Mouse (Mus musculus) forebrain, embryonic 10.5 days (tissue): Measurements from ENCODE around the gene Fbxl12. TPM values are rescaled to one million over a fixed set of nuclear protein-coding genes. Genes with fewer than 3 reads are reported as not detected.
A peak's percentile ranks its signal among the peaks of the same experiment; 100 is the strongest.
"Not testable (repeated sequence)": the region's sequence is repeated elsewhere in the genome, so short reads cannot be mapped to it uniquely, and the experiment has no call there.

Experiments used
- DNase-seq: peaks from one replicate; pipeline ENCODE4 v3.0.0-alpha.2; 2017; ENCODE audit warnings: low spot score; ENCODE audit errors: extremely low spot score
- H3K27ac ChIP-seq: fragments of 300-500 bp; sonication (generic); 2 replicates; pipeline ENCODE4 v1.5.1; 2016; ENCODE audit warnings: mild to moderate bottlenecking
- H3K27me3 ChIP-seq: fragments of 300-500 bp; sonication (generic); 2 replicates; pipeline ENCODE4 v1.6.1; 2016; ENCODE audit warnings: mild to moderate bottlenecking; ENCODE audit not compliant: poor library complexity, severe bottlenecking
- H3K36me3 ChIP-seq: fragments of 300-500 bp; sonication (generic); replicated peaks from 2 replicates; pipeline ENCODE4 v1.6.1; 2016; ENCODE audit warnings: mild to moderate bottlenecking, moderate library complexity
- H3K4me1 ChIP-seq: fragments of 300-500 bp; sonication (generic); 2 replicates; pipeline ENCODE4 v1.6.1; 2016
- H3K4me3 ChIP-seq: fragments of 300-500 bp; sonication (generic); 2 replicates; pipeline ENCODE4 v1.5.1; 2016; ENCODE audit warnings: mild to moderate bottlenecking, moderate library complexity
- H3K9me3 ChIP-seq: fragments of 300-500 bp; sonication (generic); 2 replicates; pipeline ENCODE4 v1.6.1; 2016; ENCODE audit warnings: mild to moderate bottlenecking, moderate library complexity
- WGBS: fragments of 180-500 bp; shearing (Covaris S2); methylation state at CpG from one replicate; pipeline ENCODE4 v1.1.7; 2016; 5-methylcytosine and 5-hydroxymethylcytosine counted together
- polyA plus RNA-seq: library from polyadenylated mRNA; unstranded; fragments of >200 nt; fragmentation: Nextera tagmentation; extraction: Ambion mirVana; gene quantifications from 2 replicates; pipeline ENCODE4 v1.2.1, GENCODE M21; 2016

The Fbxl12 gene
- polyA plus RNA-seq: 18.4 and 19.0 TPM in 2 replicates

GRCm38 (mm10) chr9:20644360-20645081 lies at the start of gene Fbxl12:
Gene Fbxl12, minus strand, starts transcription at chr9:20644767.
- no peaks in the 10 kb centered on the region for H3K27me3 ChIP-seq
- H3K36me3 ChIP-seq: peaks cover 28% of the 10 kb centered on the region
- H3K27ac ChIP-seq: peak within 1 kb of the TSS; percentile 91
- peaks cover 45% of the 10 kb centered on the region for H3K4me1 ChIP-seq
- H3K4me3 ChIP-seq: peak within 1 kb of the TSS; percentile 86
- DNase-seq: peak; percentile 79
- WGBS: under 1% methylated on average over 43 of the region's 43 CpGs
- H3K9me3 ChIP-seq: no peaks in the 10 kb centered on the region

- no peaks in the 10 kb centered on the region; the same call in 1 of the 2 replicates for H3K9me3 ChIP-seq
- WGBS: 89% methylated on average over 3 of the region's 3 CpGs
- peaks cover 64% of the 10 kb centered on the region for H3K4me1 ChIP-seq
- peaks cover 76% of the 10 kb centered on the region for H3K27me3 ChIP-seq
- no peak for DNase-seq
- no peak overlapping the region for H3K27ac ChIP-seq
- no peaks in the 10 kb centered on the region for H3K36me3 ChIP-seq
- H3K4me3 ChIP-seq: no peak overlapping the region
Measured at GRCm38 (mm10) chr9:20692863-20693262, 48.3 kb upstream of the Fbxl12 start.

GRCm38 (mm10) chr9:20690449-20690848 lies 45.9 kb upstream of the Fbxl12 start:
- 89% methylated on average over 2 of the region's 2 CpGs for WGBS

GRCm38 (mm10) chr9:20689913-20690312 lies 45.3 kb upstream of the Fbxl12 start:
- Histone ChIP-seq H3K27ac (peak overlapping the region; percentile 44), H3K9me3 (no peaks in the 10 kb centered on the region), H3K4me1 (peaks cover 41% of the 10 kb centered on the region), H3K27me3 (peaks cover 87% of the 10 kb centered on the region), H3K36me3 (no peaks in the 10 kb centered on the region), H3K4me3 (no peak overlapping the region)
- no peak for DNase-seq
- 4% methylated on average over 4 of the region's 4 CpGs for WGBS

More at GRCm38 (mm10) chr9:20690449-20690848, 45.9 kb upstream of the Fbxl12 start:
- H3K9me3 ChIP-seq, DNase-seq, H3K4me3 ChIP-seq, H3K36me3 ChIP-seq, H3K27ac ChIP-seq: not testable (repeated sequence)
- Histone ChIP-seq H3K27me3 (peaks cover 87% of the 10 kb centered on the region), H3K4me1 (peaks cover 42% of the 10 kb centered on the region)

GRCm38 (mm10) chr9:20689403-20689802 lies 44.8 kb upstream of the Fbxl12 start:
- 22% methylated on average over 1 of the region's 1 CpGs for WGBS
- no peaks in the 10 kb centered on the region for H3K36me3 ChIP-seq
- H3K4me3 ChIP-seq: no peak overlapping the region
- H3K27ac ChIP-seq: peak overlapping the region; percentile 44
- peaks cover 87% of the 10 kb centered on the region for H3K27me3 ChIP-seq
- DNase-seq: no peak
- H3K9me3 ChIP-seq: no peaks in the 10 kb centered on the region
- H3K4me1 ChIP-seq: peaks cover 36% of the 10 kb centered on the region

- no peak for DNase-seq
- 59% methylated on average over 17 of the region's 17 CpGs for WGBS
Measured at GRCm38 (mm10) chr9:20685081-20685861, 40.7 kb upstream of the Fbxl12 start.

GRCm38 (mm10) chr9:20682389-20682722 lies 37.8 kb upstream of the Fbxl12 start:
- H3K36me3 ChIP-seq: no peaks in the 10 kb centered on the region
- H3K9me3 ChIP-seq: peaks cover 4% of the 10 kb centered on the region; the same call in 1 of the 2 replicates
- H3K27me3 ChIP-seq: peaks cover 48% of the 10 kb centered on the region
- H3K4me1 ChIP-seq: peaks cover 38% of the 10 kb centered on the region
- 32% methylated on average over 2 of the region's 2 CpGs for WGBS
- no peak for DNase-seq
- H3K4me3 ChIP-seq: no peak overlapping the region
- H3K27ac ChIP-seq: peak overlapping the region; percentile 22; the same call in 1 of the 2 replicates

More at GRCm38 (mm10) chr9:20685081-20685861, 40.7 kb upstream of the Fbxl12 start:
- H3K4me3 ChIP-seq: no peak overlapping the region
- H3K4me1 ChIP-seq: peaks cover 36% of the 10 kb centered on the region
- peaks cover 64% of the 10 kb centered on the region for H3K27me3 ChIP-seq
- H3K9me3 ChIP-seq: peaks cover 4% of the 10 kb centered on the region; the same call in 1 of the 2 replicates
- no peaks in the 10 kb centered on the region for H3K36me3 ChIP-seq
- no peak overlapping the region for H3K27ac ChIP-seq

- no peak overlapping the region for H3K4me3 ChIP-seq
- H3K36me3 ChIP-seq: no peaks in the 10 kb centered on the region
- H3K27ac ChIP-seq: peak overlapping the region; percentile 40; the same call in 1 of the 2 replicates
- DNase-seq: no peak
- 36% methylated on average over 7 of the region's 7 CpGs for WGBS
- H3K9me3 ChIP-seq: peaks cover 4% of the 10 kb centered on the region; the same call in 1 of the 2 replicates
- H3K4me1 ChIP-seq: peaks cover 38% of the 10 kb centered on the region
- H3K27me3 ChIP-seq: peaks cover 42% of the 10 kb centered on the region
Measured at GRCm38 (mm10) chr9:20681546-20682388, 37.2 kb upstream of the Fbxl12 start.

- Histone ChIP-seq H3K4me3 (no peak overlapping the region), H3K36me3 (no peaks in the 10 kb centered on the region), H3K4me1 (peaks cover 35% of the 10 kb centered on the region), H3K27me3 (peaks cover 29% of the 10 kb centered on the region), H3K9me3 (peaks cover 4% of the 10 kb centered on the region; the same call in 1 of the 2 replicates), H3K27ac (peak overlapping the region; percentile 78)
- no peak for DNase-seq
- 67% methylated on average over 9 of the region's 9 CpGs for WGBS
Measured at GRCm38 (mm10) chr9:20680378-20680958, 35.9 kb upstream of the Fbxl12 start.

- peaks cover 35% of the 10 kb centered on the region for H3K4me1 ChIP-seq
- H3K27ac ChIP-seq: no peak overlapping the region
- no peak overlapping the region for H3K4me3 ChIP-seq
- no peak for DNase-seq
- H3K9me3 ChIP-seq: peaks cover 4% of the 10 kb centered on the region; the same call in 1 of the 2 replicates
- 0 out of 2 replicates have a peak, but pooled peaks cover 5% of the 10 kb centered on the region for H3K27me3 ChIP-seq
- WGBS: 95% methylated on average over 12 of the region's 12 CpGs
- H3K36me3 ChIP-seq: no peaks in the 10 kb centered on the region
Measured at GRCm38 (mm10) chr9:20677892-20678291, 33.3 kb upstream of the Fbxl12 start.

GRCm38 (mm10) chr9:20672047-20672446 lies 27.5 kb upstream of the Fbxl12 start:
- no peaks in the 10 kb centered on the region for H3K9me3 ChIP-seq
- H3K36me3 ChIP-seq: 0 out of 2 replicates have a peak, but pooled peaks cover 6% of the 10 kb centered on the region
- 90% methylated on average over 16 of the region's 16 CpGs for WGBS
- H3K4me3 ChIP-seq: no peak overlapping the region
- H3K27me3 ChIP-seq: no peaks in the 10 kb centered on the region
- H3K4me1 ChIP-seq: 0 out of 2 replicates have a peak, but pooled peaks cover 5% of the 10 kb centered on the region
- no peak for DNase-seq
- H3K27ac ChIP-seq: no peak overlapping the region

- Histone ChIP-seq H3K27ac (no peak overlapping the region), H3K4me3 (no peak overlapping the region), H3K9me3 (no peaks in the 10 kb centered on the region), H3K27me3 (no peaks in the 10 kb centered on the region), H3K4me1 (peaks cover 37% of the 10 kb centered on the region), H3K36me3 (peaks cover 31% of the 10 kb centered on the region)
- DNase-seq: no peak
- 92% methylated on average over 22 of the region's 22 CpGs for WGBS
Measured at GRCm38 (mm10) chr9:20668065-20668464, 23.5 kb upstream of the Fbxl12 start.
